Mouse (Mus musculus) c-Kit-positive CD71-negative TER-119-negative erythroid progenitor cells, embryonic 14.5 days (primary cell): ENCODE measurements at regions not wholly inside any gene's neighbourhood (a gene's known extent, or its start where the extent isn't known, plus 50 kb on each side); places are given as distances from the start of the nearest gene placed in this dataset.

ENCODE experiments used
- DNase-seq: peaks from one replicate; pipeline ENCODE4 v3.0.0-alpha.2; 2013; ENCODE audit warnings: low read depth

DNA sequence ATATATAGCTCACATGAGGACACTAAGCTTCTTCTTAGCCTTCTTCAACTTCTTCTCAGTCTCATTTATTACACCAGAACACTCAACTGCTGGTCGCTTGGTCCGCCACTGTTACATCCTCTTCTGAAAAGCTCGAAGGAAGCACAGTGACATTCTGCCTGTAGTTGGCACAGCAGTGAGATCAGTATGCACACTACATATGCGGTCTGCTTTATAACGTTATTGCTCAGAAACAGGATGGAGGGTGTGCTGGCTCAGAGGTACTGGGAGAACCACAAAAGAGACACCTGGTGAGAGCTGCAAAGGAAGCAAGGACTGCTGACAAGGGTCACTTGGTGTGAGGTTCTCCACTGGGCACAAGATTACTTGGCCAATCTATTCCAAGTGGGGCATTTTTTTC lies 179.5 kb downstream of the Ets1 start:
- DNase-seq, result no peak

DNA sequence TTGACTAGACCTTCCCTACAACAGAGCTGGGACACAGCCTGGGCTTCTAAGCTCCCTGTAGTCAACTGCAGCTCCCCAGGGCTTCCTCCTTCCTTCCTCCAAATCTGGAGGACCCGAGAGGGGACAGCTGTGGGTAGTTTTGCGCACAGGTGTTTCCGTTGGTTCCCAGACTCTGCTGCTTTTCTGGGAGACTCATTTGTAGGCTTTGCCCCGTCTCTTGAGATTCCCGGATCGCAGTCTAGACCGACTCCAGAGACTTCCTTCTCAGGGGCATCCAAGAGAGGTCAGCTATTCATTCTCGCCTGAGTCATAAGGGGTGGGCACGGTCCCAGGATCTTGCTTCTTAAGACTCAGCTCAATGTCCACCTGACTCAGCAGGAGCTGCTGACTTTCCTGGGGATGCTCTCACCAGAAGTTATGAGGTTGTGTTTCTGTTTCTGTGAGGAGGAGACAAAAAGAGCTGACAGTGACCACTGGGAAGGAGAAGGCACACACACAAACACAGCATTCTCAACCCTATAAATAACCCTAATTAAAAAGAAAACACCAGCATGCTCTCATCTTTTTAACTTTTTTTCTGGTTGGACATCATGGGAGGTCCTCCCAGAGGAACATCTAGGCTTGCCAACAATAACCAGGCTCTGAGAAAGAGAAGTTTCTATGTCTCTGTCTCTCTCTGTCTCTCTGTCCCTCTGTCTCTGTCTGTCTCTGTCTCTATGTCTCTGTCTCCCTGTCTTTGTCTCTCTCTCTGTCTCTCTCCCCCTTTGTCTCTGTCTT lies 180.8 kb downstream of the Ets1 start:
- no peak for DNase-seq

DNA sequence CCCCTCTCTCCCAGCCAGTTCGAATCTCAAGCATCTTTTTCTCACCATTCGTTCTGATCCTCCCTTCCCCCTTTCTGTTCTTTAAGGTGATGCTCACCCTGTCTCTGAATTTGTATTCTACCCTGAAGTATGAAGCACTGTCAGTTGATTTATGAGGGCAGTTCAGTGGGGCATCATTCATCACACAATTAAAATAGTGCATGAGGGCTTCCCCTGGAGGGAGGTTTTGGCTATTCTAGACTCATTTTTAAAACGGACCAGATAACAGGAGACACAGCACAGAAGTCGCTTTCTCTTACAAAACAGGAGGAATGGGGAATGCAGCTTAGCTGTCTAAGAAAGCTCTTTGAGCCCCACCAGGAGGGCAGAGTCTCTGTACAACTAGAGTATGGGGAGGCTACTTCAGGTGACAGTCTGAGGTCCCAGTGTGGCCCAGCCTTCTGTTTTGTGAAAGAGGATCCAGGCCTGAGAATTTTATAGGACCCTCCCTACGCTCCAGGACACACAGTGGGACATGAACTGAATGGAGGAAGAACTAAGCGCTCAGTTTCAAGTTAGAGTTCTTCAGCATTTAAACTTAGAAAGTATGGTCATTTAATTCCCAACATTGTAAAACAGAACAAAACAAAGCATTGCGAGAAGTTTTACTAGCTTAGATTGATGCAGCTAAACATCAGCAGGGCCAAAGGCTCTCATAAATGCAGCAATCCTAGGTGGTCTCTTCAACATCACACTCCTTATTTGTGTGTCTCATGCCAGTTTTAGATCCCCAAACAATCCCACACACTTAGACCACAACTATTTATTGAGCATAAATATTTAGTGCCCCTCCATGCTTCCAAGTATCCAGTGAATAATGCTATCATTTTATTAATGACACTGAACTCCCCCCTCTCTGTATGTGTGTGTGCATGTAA lies 181.7 kb downstream of the Ets1 start:
- DNase-seq, result no peak

DNA sequence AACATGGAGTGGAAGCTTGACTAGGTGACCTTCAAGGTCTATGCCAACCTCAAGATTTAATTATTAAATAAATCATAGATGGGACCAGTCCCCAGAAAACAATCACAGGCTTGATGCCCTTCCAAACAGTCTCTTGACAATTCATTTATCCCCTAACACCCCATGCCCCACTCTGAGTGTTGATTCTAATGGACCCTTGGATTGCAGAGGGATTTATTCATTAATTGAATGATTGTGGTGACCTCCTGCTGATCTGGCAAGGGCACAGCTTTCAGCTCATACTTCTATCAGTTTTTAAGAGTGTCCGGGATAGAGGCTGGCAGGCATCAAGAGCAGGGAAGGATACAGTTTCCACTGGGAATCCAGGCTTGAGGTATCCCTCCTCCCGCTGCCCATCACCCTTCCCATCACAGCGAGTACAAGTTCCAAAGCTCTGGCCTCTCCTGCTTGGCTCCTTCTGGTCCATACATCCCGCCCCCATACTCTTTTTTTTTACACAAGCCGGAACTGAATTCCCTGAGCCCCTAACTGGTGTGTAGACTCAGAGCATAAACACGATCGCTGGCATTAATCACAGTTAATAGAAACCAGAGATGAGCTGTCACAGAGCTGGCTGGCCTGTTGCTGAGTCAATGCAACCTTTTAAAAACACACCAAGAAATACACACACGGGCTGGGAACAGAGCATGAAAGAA lies 187.6 kb downstream of the Ets1 start:
- no peak for DNase-seq

DNA sequence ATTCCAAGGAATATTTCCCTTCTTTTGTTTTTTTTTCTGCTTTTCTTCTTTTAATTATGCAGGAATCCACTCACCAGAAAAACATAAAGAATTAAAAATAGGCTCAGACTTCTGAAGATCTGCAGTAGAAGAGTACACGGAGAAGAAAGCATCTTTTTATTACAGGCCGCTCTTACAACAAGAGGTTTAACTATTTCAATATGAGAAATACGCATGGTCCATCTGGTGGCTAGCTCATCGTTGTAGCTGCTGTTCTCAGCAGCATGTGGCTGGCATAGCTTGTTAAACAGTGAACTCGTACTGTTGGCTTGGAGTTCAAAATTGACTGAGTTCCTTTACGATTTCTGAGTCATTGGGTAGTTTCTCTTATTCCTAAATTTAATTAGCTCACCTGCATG lies 188.1 kb downstream of the Ets1 start:
- no peak for DNase-seq

DNA sequence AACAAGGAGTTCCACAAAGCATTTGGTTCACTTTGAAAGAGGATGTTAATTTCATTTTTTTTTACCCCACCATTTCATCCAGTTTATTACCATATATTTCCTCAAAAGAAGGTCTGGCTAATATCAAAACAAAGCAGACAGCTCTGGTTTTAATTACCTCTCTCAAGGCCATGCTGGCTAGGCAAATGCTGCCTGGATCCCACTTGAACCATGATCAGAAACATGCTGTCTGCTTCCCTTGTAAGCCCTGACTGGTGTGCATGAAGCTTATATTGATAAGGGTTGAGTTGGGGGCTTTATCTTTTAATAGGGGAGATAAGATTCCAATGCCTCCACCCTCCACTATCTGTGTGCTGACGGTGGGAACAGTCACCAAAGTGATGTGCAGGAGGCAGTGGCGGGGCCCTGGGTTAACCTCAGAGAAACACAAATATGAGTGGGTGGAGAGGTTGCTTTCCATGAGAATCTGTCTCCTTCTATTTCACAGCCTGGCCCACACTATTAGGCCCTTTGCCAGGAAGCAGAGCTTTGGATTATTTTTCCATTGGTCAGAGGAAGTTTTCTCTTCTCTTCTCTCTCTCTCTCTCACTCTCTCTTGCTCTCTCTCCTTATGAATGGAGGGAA lies 194.4 kb downstream of the Ets1 start:
- DNase-seq, result no peak

DNA sequence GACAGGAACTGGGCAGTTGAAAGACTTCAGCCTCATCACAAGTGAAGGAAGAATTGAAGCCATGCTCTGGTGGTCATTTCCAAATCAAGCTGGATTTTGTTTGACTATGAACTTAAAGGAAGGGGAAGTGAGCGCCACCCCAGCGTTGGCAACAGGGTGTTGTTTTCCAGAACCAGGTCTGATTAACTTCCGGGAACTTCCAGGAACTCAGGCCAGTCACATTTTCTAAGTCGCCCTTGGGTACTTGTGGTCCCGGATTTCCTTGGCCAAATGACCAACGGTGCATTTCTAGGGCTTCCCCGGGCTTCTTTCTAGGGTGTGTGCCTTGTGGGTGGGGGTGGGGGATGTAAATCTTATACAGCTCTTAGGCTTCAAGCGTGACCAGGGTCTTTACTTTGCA lies 197.4 kb downstream of the Ets1 start:
- no peak for DNase-seq

DNA sequence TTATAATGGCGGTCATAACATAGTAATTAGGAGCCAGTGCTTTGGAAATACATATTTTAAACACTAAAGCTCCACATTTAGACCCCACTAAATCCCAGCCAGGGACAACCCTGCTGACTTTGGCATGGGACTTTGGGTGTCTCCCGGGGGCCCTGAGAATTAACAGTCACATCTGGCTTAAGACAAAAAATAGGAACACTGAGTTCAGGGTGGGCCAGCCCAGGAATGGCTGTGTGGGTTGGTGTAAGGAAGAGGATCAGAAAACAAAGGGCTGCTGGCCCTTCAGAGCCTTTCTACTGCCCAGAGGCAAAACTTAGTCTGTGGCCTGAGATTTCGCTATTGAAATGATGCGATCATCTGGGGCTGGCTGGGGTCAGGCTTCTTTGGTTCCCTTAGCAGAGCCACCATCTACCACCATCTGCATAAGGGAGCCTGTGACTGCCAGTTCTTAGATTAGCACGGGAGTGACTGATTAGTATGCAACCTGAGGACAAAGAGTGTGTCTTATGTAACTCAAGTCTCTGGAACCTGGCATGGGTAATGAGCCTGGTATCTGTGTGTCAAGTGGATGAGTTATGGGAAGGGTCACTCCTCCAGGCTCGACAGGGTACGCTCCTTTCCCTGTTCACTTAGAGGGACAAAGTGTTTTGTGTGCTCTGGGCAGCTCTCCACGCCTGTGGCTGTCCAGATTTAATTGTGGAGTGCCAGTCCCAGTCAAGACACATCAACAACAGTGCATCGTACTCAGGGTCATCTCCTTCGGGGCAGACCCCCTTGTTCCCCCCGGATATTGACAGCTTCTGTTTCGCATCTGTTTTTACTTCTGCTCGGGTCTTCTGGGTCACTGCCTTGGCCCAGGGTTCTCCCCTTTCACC lies 199.0 kb downstream of the Ets1 start:
- DNase-seq, result no peak

DNA sequence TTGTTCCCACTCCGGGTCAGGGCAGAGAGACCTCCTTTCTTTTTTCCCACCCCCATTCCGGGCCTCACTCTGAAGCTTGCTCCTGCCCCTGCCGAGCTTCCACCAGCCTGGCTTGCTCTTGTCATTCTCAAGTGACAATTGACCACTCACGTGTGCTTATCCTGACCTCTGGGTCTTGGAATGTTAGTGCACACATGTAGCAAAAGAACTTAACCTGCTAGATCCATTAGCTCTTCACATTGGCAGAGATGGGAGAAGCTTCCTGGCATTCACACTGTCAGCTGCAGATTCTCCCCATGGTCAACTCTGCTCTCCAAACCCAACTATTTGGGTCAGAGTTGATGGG lies 199.6 kb downstream of the Ets1 start:
- DNase-seq, result no peak

DNA sequence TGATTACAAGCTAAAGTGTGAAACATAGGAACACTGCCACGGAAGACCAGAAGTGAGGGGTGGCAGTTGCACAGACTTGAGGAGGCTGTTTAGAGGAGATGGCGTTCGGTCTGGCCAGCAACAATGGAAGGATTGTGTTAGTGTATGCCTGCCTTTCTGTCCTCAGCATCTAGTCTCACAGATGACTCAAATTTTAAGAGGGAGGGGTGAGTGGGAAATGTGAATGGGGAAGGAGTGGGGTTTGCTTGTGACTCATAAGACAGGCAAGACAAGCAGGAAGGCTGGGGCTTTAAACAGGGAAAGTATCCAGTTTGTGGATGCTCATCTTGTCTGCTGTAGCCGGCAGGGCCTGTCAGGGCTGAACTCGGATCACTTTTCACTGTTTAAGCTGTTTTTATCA lies 200.3 kb downstream of the Ets1 start:
- DNase-seq, result no peak

DNA sequence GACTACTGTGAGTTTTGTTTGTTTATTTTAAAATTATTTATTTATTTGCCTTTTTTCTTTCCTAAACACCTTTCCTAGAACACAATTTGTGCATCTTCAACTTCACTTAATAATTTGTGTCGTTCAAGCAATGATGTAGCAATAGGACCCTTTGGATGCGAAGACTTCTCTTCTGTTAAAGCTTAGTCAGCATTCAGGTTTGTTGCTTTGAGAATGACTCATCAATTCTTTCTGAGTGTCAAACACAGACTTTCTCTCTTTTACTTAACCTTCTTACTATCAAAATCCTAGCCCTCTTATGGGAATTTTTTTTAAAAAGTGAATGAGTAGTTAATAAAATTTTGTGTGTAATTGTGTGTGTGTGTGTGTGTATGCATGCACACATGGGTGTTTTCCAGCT lies 211.3 kb downstream of the Ets1 start:
- no peak for DNase-seq

DNA sequence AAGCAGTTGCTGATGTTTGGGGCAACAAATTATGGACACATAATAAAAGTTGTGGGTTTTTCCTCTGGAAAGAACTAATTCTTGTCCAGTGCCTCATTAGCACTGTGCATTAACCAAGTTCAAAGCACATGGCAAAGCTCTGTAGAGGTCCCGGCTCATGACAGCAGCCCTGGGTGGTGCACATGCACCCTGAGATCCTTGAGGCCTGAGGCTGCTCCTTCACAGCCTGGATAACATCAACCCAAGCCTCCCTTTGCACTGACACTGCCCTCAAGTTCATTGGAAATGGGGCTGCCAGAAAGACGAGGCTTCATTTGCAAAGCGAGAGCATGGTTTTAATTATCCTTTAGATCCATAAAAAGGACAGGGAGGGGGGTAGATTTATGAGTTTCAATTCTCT lies 216.3 kb downstream of the Ets1 start:
- no peak for DNase-seq

DNA sequence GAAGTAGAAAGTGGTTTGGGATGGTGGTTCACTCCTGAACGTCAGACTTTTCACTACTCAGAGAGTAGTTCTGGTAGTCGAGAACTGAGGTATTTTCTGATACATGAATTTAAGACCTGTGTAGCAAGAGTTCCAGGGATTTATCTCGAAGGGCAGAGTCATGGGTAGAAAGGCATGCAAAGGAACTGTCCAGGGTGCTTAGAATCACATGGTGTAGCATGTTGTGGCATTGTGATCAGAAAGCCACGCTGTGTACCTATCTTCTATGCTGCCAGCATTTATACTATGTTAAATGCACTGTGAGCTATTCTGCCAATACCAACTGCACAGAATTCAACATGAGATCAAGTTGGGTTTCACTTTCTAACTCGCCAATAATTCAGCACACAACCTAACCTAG lies 227.3 kb downstream of the Ets1 start:
- DNase-seq, result no peak

DNA sequence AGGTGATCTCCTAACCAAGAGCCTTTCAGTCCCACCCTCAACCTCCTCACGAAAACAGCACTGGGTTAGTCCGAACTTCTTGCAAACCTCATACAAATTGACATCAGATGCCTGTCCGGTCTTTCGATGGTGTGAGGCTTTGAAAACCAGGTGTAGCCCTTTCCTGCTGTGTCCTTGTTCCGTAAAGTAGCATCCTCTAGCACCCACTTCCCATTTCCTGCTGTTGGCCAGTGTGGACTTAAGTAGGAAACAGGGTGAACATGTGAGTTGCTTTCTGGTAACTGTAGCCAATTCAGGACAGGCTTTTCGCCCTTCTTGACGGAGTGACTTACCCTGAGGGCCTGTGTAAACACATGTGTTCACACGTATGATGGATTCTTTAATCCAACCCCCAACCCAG lies 232.9 kb downstream of the Ets1 start:
- no peak for DNase-seq

DNA sequence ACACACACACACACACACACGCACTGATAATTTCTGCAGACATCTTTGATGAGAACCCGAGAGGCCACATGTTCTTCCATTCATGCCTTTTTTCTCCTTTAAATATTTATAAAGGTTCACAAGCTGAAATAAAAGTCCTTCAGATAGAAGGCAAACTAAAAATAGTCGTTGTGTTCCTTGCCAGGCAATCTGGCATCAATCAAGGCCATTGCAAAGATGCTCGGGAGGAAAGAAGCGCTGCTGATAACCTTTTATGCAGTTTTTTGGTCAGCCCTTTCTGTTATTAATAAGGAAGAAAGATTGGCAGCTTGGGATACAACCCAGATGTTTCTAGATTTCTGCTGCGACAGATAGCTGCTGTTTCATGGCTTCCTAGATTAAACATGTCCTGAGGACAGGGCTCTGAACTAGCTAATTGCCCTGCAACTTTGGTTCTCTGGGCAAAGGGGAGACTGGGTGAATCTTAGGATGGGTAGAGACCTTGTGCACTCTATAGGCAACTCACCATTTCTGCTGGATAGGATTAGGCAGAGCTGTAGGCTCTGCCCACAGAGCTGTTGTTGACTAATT lies 238.4 kb downstream of the Ets1 start:
- DNase-seq, result no peak

DNA sequence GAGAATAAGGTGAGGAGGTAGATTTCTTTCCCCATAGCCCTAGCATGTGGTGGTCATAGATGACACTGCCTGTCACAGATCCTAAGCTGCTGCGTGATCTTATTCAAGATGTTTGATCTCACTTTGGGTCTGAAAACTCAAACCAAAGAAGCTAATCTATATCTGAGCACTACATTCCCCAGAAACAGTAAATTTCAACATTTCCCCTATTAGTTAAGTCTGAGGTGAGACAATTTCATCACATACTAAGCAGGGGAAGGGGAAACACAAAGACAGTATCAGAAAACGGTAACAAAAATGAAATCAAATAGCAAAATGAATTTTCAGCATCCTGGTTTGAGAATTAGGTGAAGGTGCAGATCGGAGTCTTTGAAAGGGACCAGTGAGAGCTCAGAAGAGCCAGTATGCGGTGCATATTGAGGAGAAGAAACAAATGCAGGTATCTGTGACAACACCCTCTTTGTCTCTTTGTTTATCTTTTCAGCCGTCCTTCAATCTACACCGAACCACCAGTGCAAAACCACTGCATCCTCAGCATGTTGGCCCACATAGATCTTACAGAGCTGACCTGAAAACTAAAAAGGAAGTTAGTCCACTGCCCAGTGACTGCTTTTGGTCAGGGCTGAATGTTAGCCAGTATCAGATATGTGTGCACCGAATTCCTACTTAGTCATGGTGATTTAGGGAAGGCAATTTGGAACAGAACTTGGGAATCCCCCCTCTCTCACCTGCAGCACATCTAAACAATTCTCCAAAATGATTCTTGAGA lies 247.0 kb downstream of the Ets1 start:
- DNase-seq, result no peak

DNA sequence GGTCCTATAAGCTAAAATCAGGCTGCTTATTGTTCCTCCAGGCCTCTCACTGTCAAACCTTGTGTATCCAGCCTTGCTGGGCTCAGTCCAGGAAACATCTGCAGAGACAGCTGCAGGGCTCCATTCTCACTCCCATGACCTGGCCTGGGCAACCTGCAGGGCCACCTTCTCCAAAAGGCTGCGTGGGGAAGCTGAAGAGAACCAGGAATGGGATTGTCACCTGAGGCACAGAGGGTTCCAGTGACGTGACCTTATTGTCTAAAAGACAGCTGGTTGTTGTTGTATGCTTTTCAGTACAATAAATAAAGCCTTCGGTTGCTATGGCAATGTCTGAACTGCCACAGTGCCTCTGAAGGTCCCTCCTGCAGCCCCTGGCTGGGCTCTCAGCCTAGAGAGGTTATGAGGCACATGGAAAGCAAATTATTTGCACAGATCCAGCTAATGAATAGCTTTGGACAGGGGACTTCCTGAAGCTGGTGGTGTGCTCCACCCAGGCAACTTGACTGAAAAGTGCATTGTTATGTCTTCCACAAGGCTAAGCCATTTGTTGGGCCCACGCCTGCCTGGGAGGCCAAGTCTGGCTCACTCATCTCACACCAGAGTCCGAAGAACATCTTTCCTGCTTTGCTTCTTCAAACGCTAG lies 250.1 kb downstream of the Ets1 start:
- no peak for DNase-seq

DNA sequence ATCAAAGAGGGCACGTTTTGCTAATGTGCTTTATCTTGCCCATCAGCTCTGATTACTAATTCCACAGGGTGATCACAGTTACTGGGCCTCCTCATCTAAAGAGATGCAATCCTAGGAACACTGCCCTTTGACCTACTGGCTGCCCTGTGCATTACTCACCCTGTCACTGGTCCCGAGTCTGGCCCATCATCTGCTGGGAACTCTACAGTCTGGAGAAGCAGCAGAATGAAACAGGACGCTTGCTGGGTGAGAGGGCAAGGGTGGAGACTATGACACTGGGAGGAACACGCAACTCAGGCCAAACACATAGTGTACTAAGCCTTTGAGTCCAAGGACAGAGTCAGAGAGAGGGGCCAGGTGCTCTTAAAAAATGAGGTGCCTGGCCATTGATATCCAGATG lies 263.8 kb downstream of the Ets1 start:
- DNase-seq, result no peak

DNA sequence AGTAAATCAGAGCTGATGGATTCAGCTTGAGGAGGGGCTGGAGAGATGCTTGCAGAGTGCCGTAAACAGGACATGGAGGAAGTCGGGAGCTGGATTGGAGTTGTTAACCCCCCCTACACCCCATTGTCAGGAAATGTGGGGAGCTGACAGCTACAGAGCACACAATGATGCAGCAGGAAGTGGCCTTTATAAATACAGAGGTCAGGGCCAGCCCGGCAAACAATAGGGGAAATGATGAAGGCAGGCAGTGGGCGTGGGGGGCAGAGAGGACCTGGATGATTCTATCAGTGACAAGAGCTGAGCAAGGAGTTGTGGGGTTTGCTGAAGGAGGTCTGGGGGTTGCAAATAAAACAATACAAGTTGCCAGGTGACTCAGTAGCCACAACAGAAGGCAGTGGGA lies 265.3 kb downstream of the Ets1 start:
- DNase-seq, result no peak
